Mouse (Mus musculus) liver, embryonic 16.5 days (tissue): Measurements from ENCODE around the gene Trove2. TPM values are rescaled to one million over a fixed set of nuclear protein-coding genes. Genes with fewer than 3 reads are reported as not detected.

ENCODE experiments used
- ATAC-seq: fragments of 200-750 bp; cut with Nextera tagmentation; 2 replicates; pipeline ENCODE4 v1.8.0; 2017; ENCODE audit warnings: low read depth, mild to moderate bottlenecking, moderate number of reproducible peaks, moderate library complexity
- H3K27ac ChIP-seq: fragments of 300-500 bp; sonication (generic); 2 replicates; pipeline ENCODE4 v1.5.1; 2014; ENCODE audit warnings: mild to moderate bottlenecking, low read length
- H3K27me3 ChIP-seq: fragments of 300-500 bp; sonication (generic); 2 replicates; pipeline ENCODE4 v1.6.1; 2014; ENCODE audit warnings: low read depth, low read length, mixed read lengths; ENCODE audit not compliant: control insufficient read depth, insufficient read depth
- H3K36me3 ChIP-seq: fragments of 300-500 bp; sonication (generic); 2 replicates; pipeline ENCODE4 v1.6.1; 2014; ENCODE audit warnings: mild to moderate bottlenecking; ENCODE audit not compliant: control insufficient read depth, insufficient read depth
- H3K4me1 ChIP-seq: fragments of 300-500 bp; sonication (generic); 2 replicates; pipeline ENCODE4 v1.6.1; 2014; ENCODE audit warnings: low read depth, low read length, mixed read lengths; ENCODE audit not compliant: control insufficient read depth
- H3K4me2 ChIP-seq: fragments of 300-500 bp; sonication (generic); 2 replicates; pipeline ENCODE4 v1.6.1; 2014; ENCODE audit warnings: low read depth, low read length, mixed read lengths
- H3K4me3 ChIP-seq: fragments of 300-500 bp; sonication (generic); 2 replicates; pipeline ENCODE4 v1.5.1; 2014; ENCODE audit warnings: low read depth, mild to moderate bottlenecking, low read length
- H3K9ac ChIP-seq: fragments of 300-500 bp; sonication (generic); 2 replicates; pipeline ENCODE4 v1.6.1; 2014; ENCODE audit warnings: low read depth, low read length
- H3K9me3 ChIP-seq: fragments of 300-500 bp; sonication (generic); replicated peaks from 2 replicates; pipeline ENCODE4 v1.6.1; 2016; ENCODE audit warnings: low read length; ENCODE audit not compliant: control insufficient read depth
- WGBS: fragments of 180-500 bp; shearing (Covaris S2); extraction: QIAGEN DNeasy Blood & Tissue Kit; methylation state at CpG from one replicate; pipeline ENCODE4 v1.1.7; 2014; ENCODE audit not compliant: insufficient replicate concordance; 5-methylcytosine and 5-hydroxymethylcytosine counted together
- polyA plus RNA-seq: library from polyadenylated mRNA; unstranded; fragments of >200 nt; fragmentation: Nextera tagmentation; extraction: Ambion mirVana; gene quantifications from 2 replicates; pipeline ENCODE4 v1.2.1, GENCODE M21; 2015

Trove2 gene
- polyA plus RNA-seq, 1 experiment from 2014 or later, result 1.4 TPM

- no peak overlapping the region for H3K9ac ChIP-seq
- peaks cover 19% of the 10 kb centered on the region for H3K4me1 ChIP-seq
- no peak for ATAC-seq
- WGBS, result 46% methylated on average over 5 of the region's 5 CpGs
- no peaks in the 10 kb centered on the region for H3K27me3 ChIP-seq
- no peak overlapping the region for H3K4me2 ChIP-seq
- H3K9me3 ChIP-seq, result no peaks in the 10 kb centered on the region
- H3K36me3 ChIP-seq, result no peaks in the 10 kb centered on the region; the same call in 1 of the 2 replicates
- no peak overlapping the region for H3K27ac ChIP-seq
- H3K4me3 ChIP-seq, result no peak overlapping the region
Observed at GRCm38 (mm10) chr1:143741331-143741730, 35.5 kb downstream of the Trove2 start.

- 74% methylated on average over 10 of the region's 10 CpGs for WGBS
Observed at GRCm38 (mm10) chr1:143740581-143740980, 36.3 kb downstream of the Trove2 start.

GRCm38 (mm10) chr1:143739361-143740350 is 37.2 kb downstream of the Trove2 start:
- no peaks in the 10 kb centered on the region; the same call in 1 of the 2 replicates for H3K36me3 ChIP-seq
- peak overlapping the region; percentile 96 for H3K4me2 ChIP-seq
- ATAC-seq, result peak; percentile 94
- H3K4me3 ChIP-seq, result peak overlapping the region; percentile 86
- H3K27me3 ChIP-seq, result no peaks in the 10 kb centered on the region
- under 1% methylated on average over 64 of the region's 71 CpGs for WGBS
- no peaks in the 10 kb centered on the region for H3K9me3 ChIP-seq
- H3K4me1 ChIP-seq, result peaks cover 19% of the 10 kb centered on the region
- H3K27ac ChIP-seq, result peak overlapping the region; percentile 93
- peak overlapping the region; percentile 89 for H3K9ac ChIP-seq

More at GRCm38 (mm10) chr1:143740581-143740980, 36.3 kb downstream of the Trove2 start:
- Histone ChIP-seq H3K4me1 (peaks cover 19% of the 10 kb centered on the region), H3K9me3 (no peaks in the 10 kb centered on the region), H3K36me3 (no peaks in the 10 kb centered on the region; the same call in 1 of the 2 replicates), H3K27ac (no peak overlapping the region), H3K4me3 (peak overlapping the region; percentile 86), H3K4me2 (peak overlapping the region; percentile 96), H3K27me3 (no peaks in the 10 kb centered on the region), H3K9ac (no peak overlapping the region)
- no peak for ATAC-seq

- WGBS, result 20% methylated on average over 11 of the region's 11 CpGs
- no peaks in the 10 kb centered on the region for H3K27me3 ChIP-seq
- ATAC-seq, result no peak
- H3K4me1 ChIP-seq, result peaks cover 14% of the 10 kb centered on the region
- peak overlapping the region; percentile 93; the same call in 1 of the 2 replicates for H3K27ac ChIP-seq
- peak overlapping the region; percentile 89 for H3K9ac ChIP-seq
- H3K36me3 ChIP-seq, result no peaks in the 10 kb centered on the region; the same call in 1 of the 2 replicates
- H3K9me3 ChIP-seq, result no peaks in the 10 kb centered on the region
- H3K4me3 ChIP-seq, result peak overlapping the region; percentile 86
- peak overlapping the region; percentile 96 for H3K4me2 ChIP-seq
Observed at GRCm38 (mm10) chr1:143738811-143739210, 38.1 kb downstream of the Trove2 start.

- peaks cover 2% of the 10 kb centered on the region; the same call in 1 of the 2 replicates for H3K4me1 ChIP-seq
- no peaks in the 10 kb centered on the region for H3K27me3 ChIP-seq
- H3K4me2 ChIP-seq, result no peak overlapping the region
- no peak overlapping the region for H3K4me3 ChIP-seq
- WGBS, result 68% methylated on average over 5 of the region's 5 CpGs
- H3K9ac ChIP-seq, result no peak overlapping the region
- H3K9me3 ChIP-seq, result no peaks in the 10 kb centered on the region
- no peaks in the 10 kb centered on the region for H3K36me3 ChIP-seq
- H3K27ac ChIP-seq, result no peak overlapping the region
- ATAC-seq, result no peak
Observed at GRCm38 (mm10) chr1:143733914-143734410, 42.9 kb downstream of the Trove2 start.

DNA sequence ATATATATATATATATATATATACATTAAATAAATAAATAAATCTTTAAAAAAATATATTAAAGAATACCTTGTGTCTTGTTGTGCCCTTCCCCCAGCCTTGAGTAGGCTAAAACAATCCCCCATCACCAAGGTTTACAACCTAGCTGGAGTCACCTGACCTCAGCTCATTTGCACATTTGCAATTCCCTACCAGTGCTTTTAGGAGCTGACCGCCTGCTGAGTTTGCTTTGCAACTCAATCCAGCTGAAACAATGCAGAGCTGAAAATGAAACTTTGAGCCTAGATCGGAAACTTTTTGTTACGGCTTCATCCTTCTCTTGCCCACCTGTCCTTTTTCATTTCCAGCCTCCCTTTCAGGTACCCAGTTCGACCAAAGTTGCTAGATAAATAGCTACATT is 45.2 kb downstream of the Trove2 start:
- WGBS, result 59% methylated on average over 4 of the region's 4 CpGs
- Histone ChIP-seq H3K4me2 (no peak overlapping the region), H3K4me3 (no peak overlapping the region), H3K9me3 (no peaks in the 10 kb centered on the region), H3K36me3 (no peaks in the 10 kb centered on the region), H3K27ac (no peak overlapping the region), H3K9ac (no peak overlapping the region), H3K4me1 (no peaks in the 10 kb centered on the region), H3K27me3 (no peaks in the 10 kb centered on the region)
- ATAC-seq, result no peak

- Histone ChIP-seq H3K27ac (no peak overlapping the region), H3K4me3 (no peak overlapping the region), H3K4me2 (no peak overlapping the region), H3K27me3 (no peaks in the 10 kb centered on the region), H3K4me1 (no peaks in the 10 kb centered on the region), H3K9ac (no peak overlapping the region), H3K36me3 (no peaks in the 10 kb centered on the region), H3K9me3 (no peaks in the 10 kb centered on the region)
- peak; percentile 59 for ATAC-seq
- 59% methylated on average over 2 of the region's 2 CpGs for WGBS
Observed at GRCm38 (mm10) chr1:143730899-143731298, 46.0 kb downstream of the Trove2 start.

GRCm38 (mm10) chr1:143727701-143728445 is 49.0 kb downstream of the Trove2 start:
- Histone ChIP-seq H3K4me2 (no peak overlapping the region), H3K9me3 (no peaks in the 10 kb centered on the region), H3K27ac (no peak overlapping the region), H3K36me3 (no peaks in the 10 kb centered on the region), H3K4me1 (no peaks in the 10 kb centered on the region; the same call in 1 of the 2 replicates), H3K9ac (no peak overlapping the region), H3K27me3 (no peaks in the 10 kb centered on the region), H3K4me3 (no peak overlapping the region)
- ATAC-seq, result no peak
- 49% methylated on average over 9 of the region's 9 CpGs for WGBS
